Mouse (Mus musculus) liver, postnatal 0 days (tissue): ENCODE data around the gene Ankrd1.

Experiments used
- CTCF ChIP-seq: sonication (generic); IDR thresholded peaks from 2 replicates; pipeline ENCODE4 v1.5.1; 2016; ENCODE audit warnings: antibody characterized with exemption, low read depth
- EP300 ChIP-seq: IDR thresholded peaks from 2 replicates; pipeline ENCODE4 v1.6.1; 2016; ENCODE audit warnings: antibody characterized with exemption, low read depth, mild to moderate bottlenecking

DNA sequence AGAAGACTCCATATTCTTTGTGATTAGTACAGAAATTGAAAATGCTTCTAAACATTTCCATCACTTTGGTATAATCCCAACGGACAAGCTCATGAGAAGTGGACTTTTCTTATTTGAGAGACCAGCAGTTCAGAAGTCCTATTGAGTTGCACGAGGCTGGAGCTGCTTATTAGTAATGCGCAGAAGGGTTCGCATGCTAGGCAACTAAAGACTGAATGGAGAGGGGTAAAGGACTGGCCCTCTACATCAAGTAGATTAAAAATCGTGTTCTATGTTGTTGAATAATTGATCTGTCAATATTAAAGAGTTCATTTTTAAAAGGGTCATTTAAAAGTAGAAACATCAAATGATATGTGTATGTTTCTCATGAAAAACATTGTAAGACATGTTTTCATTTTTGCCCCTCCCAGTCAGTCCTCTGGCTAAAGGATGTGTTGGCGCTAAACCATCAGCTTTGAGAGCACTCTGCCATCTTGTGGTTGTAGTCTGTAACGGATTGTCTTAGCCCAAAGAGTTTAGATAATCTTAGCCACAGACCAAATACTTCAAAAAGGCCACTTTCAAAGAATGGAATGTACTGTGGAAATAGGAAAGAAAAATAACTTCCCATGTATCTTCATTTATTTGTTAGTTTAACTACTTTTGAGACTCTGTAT is 37.2 kb downstream of the Ankrd1 start:
- TF ChIP-seq CTCF (peak; percentile 86), EP300 (no peak)
